Mouse (Mus musculus): ENCODE results near the gene Fads2. TPM values are rescaled to one million over a fixed set of nuclear protein-coding genes. Genes with fewer than 3 reads are reported as not detected.
A peak's percentile ranks its signal among the peaks of the same experiment; 100 is the strongest.

Fads2 gene
- polyA plus RNA-seq, 1 experiment from 2014 or later, result 125 TPM

GRCm38 (mm10) chr19:10097826-10098225, 3.7 kb downstream of the Fads2 start:
- Histone ChIP-seq H3K4me3 (replicated peaks) (no peak overlapping the region), H3K27ac (no peak overlapping the region), H3K27me3 (replicated peaks) (no peaks in the 10 kb centered on the region), H3K36me3 (peaks cover 3% of the 10 kb centered on the region; the same call in 1 of the 2 replicates), H3K9ac (no peak overlapping the region), H3K4me1 (peaks cover 18% of the 10 kb centered on the region), H3K4me2 (no peak overlapping the region), H3K9me3 (no peaks in the 10 kb centered on the region)
- 80% methylated on average over 5 of the region's 5 CpGs for WGBS
- ATAC-seq (ENCODE audit: insufficient read depth, low FRiP score, low read depth), result no peak

- ATAC-seq (ENCODE audit: insufficient read depth, low FRiP score, low read depth), result no peak
- Histone ChIP-seq H3K4me2 (no peak overlapping the region), H3K9ac (no peak overlapping the region), H3K4me1 (peaks cover 18% of the 10 kb centered on the region), H3K27ac (no peak overlapping the region), H3K4me3 (replicated peaks) (no peak overlapping the region), H3K9me3 (no peaks in the 10 kb centered on the region), H3K36me3 (peaks cover 10% of the 10 kb centered on the region; the same call in 1 of the 2 replicates), H3K27me3 (replicated peaks) (no peaks in the 10 kb centered on the region)
- WGBS, result 75% methylated on average over 2 of the region's 2 CpGs
Measured at GRCm38 (mm10) chr19:10096371-10096876, 5.1 kb downstream of the Fads2 start.

- H3K27ac ChIP-seq, result peak overlapping the region; percentile 26; the same call in 1 of the 2 replicates
- H3K9me3 ChIP-seq, result no peaks in the 10 kb centered on the region
- ATAC-seq (ENCODE audit: insufficient read depth, low FRiP score, low read depth), result peak; percentile 70; the same call in 1 of the 2 replicates
- no peaks in the 10 kb centered on the region for H3K27me3 ChIP-seq (replicated peaks)
- H3K9ac ChIP-seq, result no peak overlapping the region
- H3K4me2 ChIP-seq, result no peak overlapping the region
- peaks cover 23% of the 10 kb centered on the region for H3K36me3 ChIP-seq
- no peak overlapping the region for H3K4me3 ChIP-seq (replicated peaks)
- H3K4me1 ChIP-seq, result peaks cover 14% of the 10 kb centered on the region
- WGBS, result 63% methylated on average over 4 of the region's 4 CpGs
Measured at GRCm38 (mm10) chr19:10094695-10095094, 6.9 kb downstream of the Fads2 start.

GRCm38 (mm10) chr19:10093829-10094228, 7.7 kb downstream of the Fads2 start:
- ATAC-seq (ENCODE audit: insufficient read depth, low FRiP score, low read depth), result no peak
- WGBS, result 76% methylated on average over 4 of the region's 4 CpGs
- Histone ChIP-seq H3K27me3 (replicated peaks) (no peaks in the 10 kb centered on the region), H3K4me3 (replicated peaks) (no peak overlapping the region), H3K4me2 (no peak overlapping the region), H3K9me3 (no peaks in the 10 kb centered on the region), H3K36me3 (peaks cover 30% of the 10 kb centered on the region), H3K27ac (no peak overlapping the region), H3K9ac (no peak overlapping the region), H3K4me1 (peaks cover 12% of the 10 kb centered on the region; the same call in 1 of the 2 replicates)

GRCm38 (mm10) chr19:10086976-10087375, 14.6 kb downstream of the Fads2 start:
- H3K36me3 ChIP-seq, result peaks cover 47% of the 10 kb centered on the region
- no peak for ATAC-seq (ENCODE audit: insufficient read depth, low FRiP score, low read depth)

GRCm38 (mm10) chr19:10085454-10085853, 16.1 kb downstream of the Fads2 start:
- Histone ChIP-seq H3K36me3 (peaks cover 35% of the 10 kb centered on the region), H3K9ac (no peak overlapping the region), H3K4me1 (no peaks in the 10 kb centered on the region), H3K4me3 (replicated peaks) (no peak overlapping the region), H3K27ac (no peak overlapping the region), H3K4me2 (no peak overlapping the region), H3K9me3 (no peaks in the 10 kb centered on the region), H3K27me3 (replicated peaks) (no peaks in the 10 kb centered on the region)
- ATAC-seq (ENCODE audit: insufficient read depth, low FRiP score, low read depth), result no peak
- 71% methylated on average over 9 of the region's 9 CpGs for WGBS

More at GRCm38 (mm10) chr19:10086976-10087375, 14.6 kb downstream of the Fads2 start:
- Histone ChIP-seq H3K4me3 (replicated peaks) (no peak overlapping the region), H3K9ac (no peak overlapping the region), H3K27ac (no peak overlapping the region), H3K27me3 (replicated peaks) (no peaks in the 10 kb centered on the region), H3K4me2 (no peak overlapping the region), H3K9me3 (no peaks in the 10 kb centered on the region), H3K4me1 (no peaks in the 10 kb centered on the region)
- WGBS, result 92% methylated on average over 4 of the region's 4 CpGs

- Histone ChIP-seq H3K4me2 (no peak overlapping the region), H3K27me3 (replicated peaks) (no peaks in the 10 kb centered on the region), H3K4me3 (replicated peaks) (no peak overlapping the region), H3K36me3 (peaks cover 51% of the 10 kb centered on the region), H3K4me1 (no peaks in the 10 kb centered on the region), H3K9me3 (no peaks in the 10 kb centered on the region), H3K9ac (no peak overlapping the region), H3K27ac (no peak overlapping the region)
- ATAC-seq (ENCODE audit: insufficient read depth, low FRiP score, low read depth), result no peak
- 68% methylated on average over 3 of the region's 3 CpGs for WGBS
Measured at GRCm38 (mm10) chr19:10082105-10082504, 19.4 kb downstream of the Fads2 start.

- no peaks in the 10 kb centered on the region for H3K9me3 ChIP-seq
- H3K4me1 ChIP-seq, result no peaks in the 10 kb centered on the region
- WGBS, result 90% methylated on average over 7 of the region's 7 CpGs
- no peak overlapping the region for H3K9ac ChIP-seq
- H3K36me3 ChIP-seq, result peaks cover 65% of the 10 kb centered on the region
- H3K27ac ChIP-seq, result no peak overlapping the region
- no peak for ATAC-seq (ENCODE audit: insufficient read depth, low FRiP score, low read depth)
- no peak overlapping the region for H3K4me2 ChIP-seq
- no peaks in the 10 kb centered on the region for H3K27me3 ChIP-seq (replicated peaks)
- no peak overlapping the region for H3K4me3 ChIP-seq (replicated peaks)
Measured at GRCm38 (mm10) chr19:10080384-10080783, 21.2 kb downstream of the Fads2 start.

GRCm38 (mm10) chr19:10078392-10078791, 23.2 kb downstream of the Fads2 start:
- 82% methylated on average over 6 of the region's 6 CpGs for WGBS
- no peaks in the 10 kb centered on the region for H3K4me1 ChIP-seq
- ATAC-seq (ENCODE audit: insufficient read depth, low FRiP score, low read depth), result no peak
- no peak overlapping the region for H3K9ac ChIP-seq
- H3K36me3 ChIP-seq, result peaks cover 77% of the 10 kb centered on the region
- H3K27ac ChIP-seq, result no peak overlapping the region
- no peak overlapping the region for H3K4me2 ChIP-seq
- H3K4me3 ChIP-seq (replicated peaks), result no peak overlapping the region
- H3K9me3 ChIP-seq, result no peaks in the 10 kb centered on the region
- H3K27me3 ChIP-seq (replicated peaks), result no peaks in the 10 kb centered on the region

GRCm38 (mm10) chr19:10073145-10073544, 28.4 kb downstream of the Fads2 start:
- no peak overlapping the region for H3K4me3 ChIP-seq (replicated peaks)

GRCm38 (mm10) chr19:10071892-10072291, 29.7 kb downstream of the Fads2 start:
- peaks cover 80% of the 10 kb centered on the region for H3K36me3 ChIP-seq
- H3K9ac ChIP-seq, result no peak overlapping the region
- H3K4me2 ChIP-seq, result no peak overlapping the region
- H3K27ac ChIP-seq, result no peak overlapping the region
- no peaks in the 10 kb centered on the region for H3K9me3 ChIP-seq
- H3K27me3 ChIP-seq (replicated peaks), result no peaks in the 10 kb centered on the region
- 87% methylated on average over 4 of the region's 4 CpGs for WGBS
- H3K4me3 ChIP-seq (replicated peaks), result no peak overlapping the region
- no peak for ATAC-seq (ENCODE audit: insufficient read depth, low FRiP score, low read depth)
- H3K4me1 ChIP-seq, result no peaks in the 10 kb centered on the region

More at GRCm38 (mm10) chr19:10073145-10073544, 28.4 kb downstream of the Fads2 start:
- no peak overlapping the region for H3K27ac ChIP-seq
- H3K27me3 ChIP-seq (replicated peaks), result no peaks in the 10 kb centered on the region
- no peak for ATAC-seq (ENCODE audit: insufficient read depth, low FRiP score, low read depth)
- no peak overlapping the region for H3K9ac ChIP-seq
- H3K36me3 ChIP-seq, result peaks cover 88% of the 10 kb centered on the region
- 88% methylated on average over 5 of the region's 5 CpGs for WGBS
- H3K4me1 ChIP-seq, result no peaks in the 10 kb centered on the region
- no peaks in the 10 kb centered on the region for H3K9me3 ChIP-seq
- no peak overlapping the region for H3K4me2 ChIP-seq

- Histone ChIP-seq H3K36me3 (peaks cover 72% of the 10 kb centered on the region), H3K27me3 (replicated peaks) (no peaks in the 10 kb centered on the region), H3K9ac (no peak overlapping the region), H3K4me3 (replicated peaks) (no peak overlapping the region), H3K27ac (no peak overlapping the region), H3K9me3 (no peaks in the 10 kb centered on the region), H3K4me2 (no peak overlapping the region), H3K4me1 (no peaks in the 10 kb centered on the region)
- WGBS, result 89% methylated on average over 5 of the region's 5 CpGs
- no peak for ATAC-seq (ENCODE audit: insufficient read depth, low FRiP score, low read depth)
Measured at GRCm38 (mm10) chr19:10071166-10071565, 30.4 kb downstream of the Fads2 start.

Measured in stomach, embryonic 15.5 days (tissue).